Mouse (Mus musculus) embryonic facial prominence, embryonic 10.5 days (tissue): Measurements from ENCODE around the gene Utrn. TPM values are rescaled to one million over a fixed set of nuclear protein-coding genes. Genes with fewer than 3 reads are reported as not detected.

Experiments used
- DNase-seq: peaks from one replicate; pipeline ENCODE4 v3.0.0-alpha.2; 2017; ENCODE audit warnings: low spot score
- H3K27ac ChIP-seq: fragments of 300-500 bp; sonication (generic); replicated peaks from 2 replicates; pipeline ENCODE4 v1.5.1; 2016; ENCODE audit warnings: mild to moderate bottlenecking
- H3K27me3 ChIP-seq: fragments of 300-500 bp; sonication (generic); replicated peaks from 2 replicates; pipeline ENCODE4 v1.6.1; 2016; ENCODE audit warnings: low read depth, mild to moderate bottlenecking; ENCODE audit not compliant: poor library complexity, severe bottlenecking
- H3K36me3 ChIP-seq: fragments of 300-500 bp; sonication (generic); replicated peaks from 2 replicates; pipeline ENCODE4 v1.6.1; 2016; ENCODE audit warnings: mild to moderate bottlenecking, moderate library complexity
- H3K4me1 ChIP-seq: fragments of 300-500 bp; sonication (generic); 2 replicates; pipeline ENCODE4 v1.6.1; 2016
- H3K4me3 ChIP-seq: fragments of 300-500 bp; sonication (generic); 2 replicates; pipeline ENCODE4 v1.5.1; 2016; ENCODE audit warnings: mild to moderate bottlenecking, moderate library complexity
- H3K9me3 ChIP-seq: fragments of 300-500 bp; sonication (generic); 2 replicates; pipeline ENCODE4 v1.6.1; 2016; ENCODE audit warnings: mild to moderate bottlenecking
- WGBS: fragments of 180-500 bp; shearing (Covaris S2); methylation state at CpG from one replicate; pipeline ENCODE4 v1.1.7; 2016; 5-methylcytosine and 5-hydroxymethylcytosine counted together
- polyA plus RNA-seq: library from polyadenylated mRNA; unstranded; fragments of >200 nt; fragmentation: Nextera tagmentation; extraction: Ambion mirVana; gene quantifications from 2 replicates; pipeline ENCODE4 v1.2.1, GENCODE M21; 2016

Utrn gene
- polyA plus RNA-seq, 1 experiment from 2014 or later: 63.8 TPM

GRCm38 (mm10) chr10:12805826-12806225 lies 63.3 kb downstream of the Utrn start:
- Histone ChIP-seq H3K36me3 (no peaks in the 10 kb centered on the region), H3K27me3 (no peaks in the 10 kb centered on the region), H3K9me3 (no peaks in the 10 kb centered on the region), H3K4me3 (no peak overlapping the region), H3K27ac (no peak overlapping the region), H3K4me1 (peaks cover 50% of the 10 kb centered on the region)
- 82% methylated on average over 2 of the region's 2 CpGs for WGBS
- DNase-seq: no peak

- H3K4me3 ChIP-seq: no peak overlapping the region
- H3K27me3 ChIP-seq: no peaks in the 10 kb centered on the region
- no peaks in the 10 kb centered on the region for H3K36me3 ChIP-seq
- H3K4me1 ChIP-seq: peaks cover 31% of the 10 kb centered on the region
- no peak overlapping the region for H3K27ac ChIP-seq
- H3K9me3 ChIP-seq: no peaks in the 10 kb centered on the region
- DNase-seq: no peak
- 87% methylated on average over 1 of the region's 1 CpGs for WGBS
These were observed 65.2 kb downstream of the Utrn start for GRCm38 (mm10) chr10:12803939-12804338.

- Histone ChIP-seq H3K9me3 (no peaks in the 10 kb centered on the region), H3K4me1 (peaks cover 19% of the 10 kb centered on the region), H3K27me3 (no peaks in the 10 kb centered on the region), H3K27ac (no peak overlapping the region), H3K4me3 (no peak overlapping the region), H3K36me3 (no peaks in the 10 kb centered on the region)
- no peak for DNase-seq
- WGBS: 94% methylated on average over 2 of the region's 2 CpGs
These were observed 69.7 kb downstream of the Utrn start for GRCm38 (mm10) chr10:12799416-12799815.

GRCm38 (mm10) chr10:12798248-12798647 lies 70.9 kb downstream of the Utrn start:
- Histone ChIP-seq H3K27ac (no peak overlapping the region), H3K4me3 (no peak overlapping the region), H3K27me3 (no peaks in the 10 kb centered on the region), H3K36me3 (no peaks in the 10 kb centered on the region), H3K4me1 (peaks cover 19% of the 10 kb centered on the region), H3K9me3 (no peaks in the 10 kb centered on the region)
- WGBS: 93% methylated on average over 4 of the region's 4 CpGs
- no peak for DNase-seq

GRCm38 (mm10) chr10:12796510-12796840 lies 72.7 kb downstream of the Utrn start:
- Histone ChIP-seq H3K27me3 (no peaks in the 10 kb centered on the region), H3K4me1 (peaks cover 25% of the 10 kb centered on the region), H3K4me3 (no peak overlapping the region), H3K9me3 (no peaks in the 10 kb centered on the region), H3K36me3 (no peaks in the 10 kb centered on the region), H3K27ac (no peak overlapping the region)
- DNase-seq: no peak
- WGBS: 61% methylated on average over 1 of the region's 1 CpGs

GRCm38 (mm10) chr10:12795796-12796509 lies 73.2 kb downstream of the Utrn start:
- H3K9me3 ChIP-seq: no peaks in the 10 kb centered on the region
- H3K27ac ChIP-seq: no peak overlapping the region
- WGBS: 69% methylated on average over 8 of the region's 8 CpGs
- no peaks in the 10 kb centered on the region for H3K27me3 ChIP-seq
- H3K36me3 ChIP-seq: no peaks in the 10 kb centered on the region
- DNase-seq: no peak
- H3K4me1 ChIP-seq: peaks cover 29% of the 10 kb centered on the region
- H3K4me3 ChIP-seq: no peak overlapping the region

- Histone ChIP-seq H3K9me3 (no peaks in the 10 kb centered on the region), H3K27ac (peak overlapping the region; percentile 72)
These were observed 77.1 kb downstream of the Utrn start for GRCm38 (mm10) chr10:12792049-12792448.

GRCm38 (mm10) chr10:12790881-12791280 lies 78.3 kb downstream of the Utrn start:
- H3K4me3 ChIP-seq: no peak overlapping the region
- no peaks in the 10 kb centered on the region for H3K36me3 ChIP-seq
- no peaks in the 10 kb centered on the region for H3K27me3 ChIP-seq
- no peaks in the 10 kb centered on the region for H3K9me3 ChIP-seq
- WGBS: 68% methylated on average over 3 of the region's 3 CpGs
- H3K4me1 ChIP-seq: peaks cover 27% of the 10 kb centered on the region
- no peak for DNase-seq
- H3K27ac ChIP-seq: no peak overlapping the region

More at GRCm38 (mm10) chr10:12792049-12792448, 77.1 kb downstream of the Utrn start:
- WGBS: 10% methylated on average over 6 of the region's 6 CpGs
- peak; percentile 48 for DNase-seq
- H3K27me3 ChIP-seq: no peaks in the 10 kb centered on the region
- H3K36me3 ChIP-seq: no peaks in the 10 kb centered on the region
- peaks cover 38% of the 10 kb centered on the region for H3K4me1 ChIP-seq
- H3K4me3 ChIP-seq: no peak overlapping the region

- H3K36me3 ChIP-seq: no peaks in the 10 kb centered on the region
- H3K27ac ChIP-seq: no peak overlapping the region
- H3K4me1 ChIP-seq: peaks cover 26% of the 10 kb centered on the region
- WGBS: 89% methylated on average over 1 of the region's 1 CpGs
- no peaks in the 10 kb centered on the region for H3K9me3 ChIP-seq
- H3K27me3 ChIP-seq: no peaks in the 10 kb centered on the region
- DNase-seq: no peak
- no peak overlapping the region for H3K4me3 ChIP-seq
These were observed 80.6 kb downstream of the Utrn start for GRCm38 (mm10) chr10:12788529-12788928.

- Histone ChIP-seq H3K27ac (no peak overlapping the region), H3K27me3 (no peaks in the 10 kb centered on the region), H3K4me3 (no peak overlapping the region), H3K36me3 (no peaks in the 10 kb centered on the region), H3K4me1 (peaks cover 26% of the 10 kb centered on the region), H3K9me3 (no peaks in the 10 kb centered on the region)
- no peak for DNase-seq
- 85% methylated on average over 6 of the region's 6 CpGs for WGBS
These were observed 81.2 kb downstream of the Utrn start for GRCm38 (mm10) chr10:12787965-12788364.

GRCm38 (mm10) chr10:12785299-12785698 lies 83.9 kb downstream of the Utrn start:
- no peaks in the 10 kb centered on the region for H3K9me3 ChIP-seq
- DNase-seq: no peak
- H3K4me1 ChIP-seq: peaks cover 8% of the 10 kb centered on the region
- H3K27me3 ChIP-seq: no peaks in the 10 kb centered on the region
- no peak overlapping the region for H3K27ac ChIP-seq
- H3K4me3 ChIP-seq: no peak overlapping the region
- 92% methylated on average over 5 of the region's 5 CpGs for WGBS
- peaks cover 1% of the 10 kb centered on the region for H3K36me3 ChIP-seq

GRCm38 (mm10) chr10:12781381-12781907 lies 87.7 kb downstream of the Utrn start:
- H3K4me3 ChIP-seq: no peak overlapping the region
- no peaks in the 10 kb centered on the region for H3K27me3 ChIP-seq
- H3K36me3 ChIP-seq: peaks cover 6% of the 10 kb centered on the region
- 75% methylated on average over 4 of the region's 4 CpGs for whole genome bisulfite sequencing
- no peak for DNase-seq
- no peaks in the 10 kb centered on the region for H3K4me1 ChIP-seq
- H3K27ac ChIP-seq: no peak overlapping the region
- no peaks in the 10 kb centered on the region for H3K9me3 ChIP-seq

- WGBS: 50% methylated on average over 6 of the region's 6 CpGs
- Histone ChIP-seq H3K4me1 (peaks cover 6% of the 10 kb centered on the region), H3K4me3 (no peak overlapping the region), H3K27me3 (no peaks in the 10 kb centered on the region), H3K9me3 (no peaks in the 10 kb centered on the region), H3K27ac (no peak overlapping the region), H3K36me3 (no peaks in the 10 kb centered on the region)
- DNase-seq: no peak
These were observed 96.0 kb downstream of the Utrn start for GRCm38 (mm10) chr10:12773178-12773577.
